Mouse (Mus musculus) CH12.LX (cell line): ENCODE measurements around the gene Babam2. TPM values are rescaled to one million over a fixed set of nuclear protein-coding genes. Genes with fewer than 3 reads are reported as not detected.

ENCODE experiments used
- DNase-seq: peaks from one replicate; pipeline ENCODE4 v3.0.0-alpha.2; 2013; ENCODE audit errors: extremely low read depth
- H3K27ac ChIP-seq: 2 replicates; pipeline ENCODE4 v1.5.1; 2012; ENCODE audit warnings: low read depth, mild to moderate bottlenecking, control low read depth, moderate library complexity; ENCODE audit not compliant: insufficient read depth
- H3K27me3 ChIP-seq: replicated peaks from 2 replicates; pipeline ENCODE3; 2012; ENCODE audit warnings: inconsistent platforms
- H3K36me3 ChIP-seq, 2 experiments: replicated peaks in 1 of 2; 2 replicates each; pipeline versions ENCODE3 to v1.6.1; 2012; ENCODE audit warnings: inconsistent platforms in 1 of 2, low read length in 1 of 2, mild to moderate bottlenecking in 1 of 2, mixed read lengths in 1 of 2, moderate library complexity in 1 of 2; ENCODE audit not compliant: control insufficient read depth in 1 of 2, insufficient read depth in 1 of 2
- H3K4me1 ChIP-seq, 2 experiments: 2 replicates each; pipeline ENCODE4 v1.6.1; 2012; ENCODE audit warnings: inconsistent platforms in 1 of 2, moderate library complexity in 1 of 2; ENCODE audit not compliant: insufficient read depth in 2 of 2, control insufficient read depth in 1 of 2
- H3K4me2 ChIP-seq: 2 replicates; pipeline ENCODE4 v1.6.1; 2012; ENCODE audit warnings: low read depth, mild to moderate bottlenecking, control low read depth; ENCODE audit not compliant: poor library complexity, insufficient read depth, severe bottlenecking
- H3K4me3 ChIP-seq, 3 experiments: fragments of 150-350 bp in 1 of 3; sonication (generic) in 1 of 3; replicated peaks in 1 of 3; 2 replicates each; pipeline versions ENCODE3 to v1.5.1; 2011 to 2012; ENCODE audit warnings: low read depth in 2 of 3, low read length in 2 of 3, mild to moderate bottlenecking in 2 of 3, moderate library complexity in 2 of 3, control low read depth in 1 of 3, improper control_type of control experiment in 1 of 3, inconsistent platforms in 1 of 3, mixed read lengths in 1 of 3; ENCODE audit not compliant: poor library complexity in 1 of 3
- H3K79me2 ChIP-seq: replicated peaks from 2 replicates; pipeline ENCODE4 v1.6.1; 2012; ENCODE audit warnings: mild to moderate bottlenecking, moderate library complexity; ENCODE audit not compliant: control insufficient read depth, poor library complexity, insufficient read depth, severe bottlenecking; ENCODE audit errors: extremely low read depth
- H3K9ac ChIP-seq: 2 replicates; pipeline ENCODE4 v1.6.1; 2012; ENCODE audit warnings: low read depth, mild to moderate bottlenecking, control low read depth, moderate library complexity; ENCODE audit not compliant: insufficient read depth
- H3K9me3 ChIP-seq: replicated peaks from 2 replicates; pipeline ENCODE3; 2012; ENCODE audit warnings: low read length, inconsistent platforms, mixed read lengths
- CHD1 ChIP-seq: IDR thresholded peaks from 2 replicates; pipeline ENCODE4 v1.6.1; 2012; ENCODE audit warnings: low read depth, low read length, improper control_type of control experiment, inconsistent platforms
- CHD2 ChIP-seq: IDR thresholded peaks from 2 replicates; pipeline ENCODE4 v1.6.1; 2011; ENCODE audit warnings: low read length, improper control_type of control experiment
- E2F4 ChIP-seq: IDR thresholded peaks from 2 replicates; pipeline ENCODE4 v1.6.1; 2011; ENCODE audit warnings: low read depth, low read length, improper control_type of control experiment; ENCODE audit not compliant: insufficient replicate concordance
- ELF1 ChIP-seq: IDR thresholded peaks from 2 replicates; pipeline ENCODE4 v1.6.1; 2014; ENCODE audit warnings: low read depth, mild to moderate bottlenecking, inconsistent platforms, low read length, improper control_type of control experiment
- HCFC1 ChIP-seq: IDR thresholded peaks from 2 replicates; pipeline ENCODE4 v1.6.1; 2012; ENCODE audit warnings: low read depth, mild to moderate bottlenecking, inconsistent platforms, low read length, improper control_type of control experiment
- IRF4 ChIP-seq: IDR thresholded peaks from 2 replicates; pipeline ENCODE4 v1.6.1; 2014; ENCODE audit warnings: low read depth, mild to moderate bottlenecking, inconsistent platforms, low read length, improper control_type of control experiment
- KAT2A ChIP-seq: IDR thresholded peaks from 2 replicates; pipeline ENCODE4 v1.6.1; 2012; ENCODE audit warnings: low read length, improper control_type of control experiment, inconsistent platforms; ENCODE audit not compliant: insufficient replicate concordance
- MAX ChIP-seq: IDR thresholded peaks from 2 replicates; pipeline ENCODE4 v1.6.1; 2011; ENCODE audit warnings: low read length, improper control_type of control experiment
- MAZ ChIP-seq: IDR thresholded peaks from 2 replicates; pipeline ENCODE4 v1.6.1; 2012; ENCODE audit warnings: low read depth, mild to moderate bottlenecking, inconsistent platforms, low read length, improper control_type of control experiment, moderate library complexity
- MXI1 ChIP-seq: IDR thresholded peaks from 2 replicates; pipeline ENCODE4 v1.6.1; 2011; ENCODE audit warnings: mild to moderate bottlenecking, low read depth, low read length, improper control_type of control experiment
- MYC ChIP-seq: IDR thresholded peaks from 2 replicates; pipeline ENCODE4 v1.6.1; 2011; ENCODE audit warnings: low read depth, mild to moderate bottlenecking, improper control_type of control experiment, low read length
- NELFE ChIP-seq: IDR thresholded peaks from 2 replicates; pipeline ENCODE4 v1.6.1; 2011; ENCODE audit warnings: low read depth, low read length, improper control_type of control experiment
- NRF1 ChIP-seq: IDR thresholded peaks from 2 replicates; pipeline ENCODE4 v1.6.1; 2014; ENCODE audit warnings: low read depth, mild to moderate bottlenecking, inconsistent platforms, low read length, improper control_type of control experiment, moderate library complexity
- PAX5 ChIP-seq: IDR thresholded peaks from 2 replicates; pipeline ENCODE4 v1.6.1; 2012; ENCODE audit warnings: low read length, inconsistent platforms, mixed read lengths
- POLR2A ChIP-seq: IDR thresholded peaks from 2 replicates; pipeline ENCODE4 v1.6.1; 2011; ENCODE audit warnings: low read depth, mild to moderate bottlenecking, improper control_type of control experiment, low read length
- RAD21 ChIP-seq: IDR thresholded peaks from 2 replicates; pipeline ENCODE4 v1.6.1; 2011; ENCODE audit warnings: low read depth, mild to moderate bottlenecking, low read length, improper control_type of control experiment, moderate library complexity
- SIN3A ChIP-seq: IDR thresholded peaks from 2 replicates; pipeline ENCODE4 v1.6.1; 2012; ENCODE audit warnings: low read length, improper control_type of control experiment, inconsistent platforms
- SMC3 ChIP-seq: IDR thresholded peaks from 2 replicates; pipeline ENCODE4 v1.6.1; 2011; ENCODE audit warnings: low read depth, low read length, improper control_type of control experiment
- TCF12 ChIP-seq: IDR thresholded peaks from 2 replicates; pipeline ENCODE4 v1.6.1; 2014; ENCODE audit warnings: low read depth, mild to moderate bottlenecking, inconsistent platforms, low read length, improper control_type of control experiment
- UBTF ChIP-seq: IDR thresholded peaks from 2 replicates; pipeline ENCODE4 v1.6.1; 2012; ENCODE audit warnings: low read depth, mild to moderate bottlenecking, inconsistent platforms, low read length, improper control_type of control experiment, moderate library complexity
- ZMIZ1 ChIP-seq: IDR thresholded peaks from 2 replicates; pipeline ENCODE4 v1.6.1; 2012; ENCODE audit warnings: low read depth, mild to moderate bottlenecking, inconsistent platforms, low read length, improper control_type of control experiment
- ZNF384 ChIP-seq: IDR thresholded peaks from 2 replicates; pipeline ENCODE4 v1.6.1; 2012; ENCODE audit warnings: low read depth, low read length, improper control_type of control experiment, inconsistent platforms
- dilution Hi-C: fragments of 300-500 bp; cut with MboI; formaldehyde crosslinking; loops from 2 replicates; pipeline ENCODE4 v1.14.3; 2020; ENCODE audit warnings: low sequenced_read_pairs; ENCODE audit not compliant: extremely low pct_unique_long_range_greater_than_20kb, extremely low pct_ligation_motif_present
- in situ Hi-C: fragments of 300-500 bp; cut with MboI; formaldehyde crosslinking; loops from 3 replicates; pipeline ENCODE4 v1.14.3; 2019; ENCODE audit warnings: low sequenced_read_pairs, low pct_ligation_motif_present, low pct_unique_long_range_greater_than_20kb, mixed read lengths
- polyA plus RNA-seq: library from polyadenylated mRNA; unstranded; fragments of >175 nt; gene quantifications from 2 replicates; pipeline ENCODE4 v1.2.1, GENCODE M21; 2012; ENCODE audit warnings: low read depth; ENCODE audit not compliant: insufficient read length
- total RNA-seq, 2 experiments: library from RNA; depleted of rRNA; stranded (reverse); fragments of 300-350 nt in 1 of 2; fragments of >200 nt in 1 of 2; gene quantifications; 2 replicates each; pipeline ENCODE4 v1.2.3; 2012 to 2014

Gene Babam2
- 30.0 and 39.8 TPM in 2 replicates for total RNA-seq (2012; rRNA removed)
- total RNA-seq (2014; rRNA removed): 29.4 and 38.2 TPM in 2 replicates
- 71.5 and 78.0 TPM in 2 replicates for polyA plus RNA-seq

DNA sequence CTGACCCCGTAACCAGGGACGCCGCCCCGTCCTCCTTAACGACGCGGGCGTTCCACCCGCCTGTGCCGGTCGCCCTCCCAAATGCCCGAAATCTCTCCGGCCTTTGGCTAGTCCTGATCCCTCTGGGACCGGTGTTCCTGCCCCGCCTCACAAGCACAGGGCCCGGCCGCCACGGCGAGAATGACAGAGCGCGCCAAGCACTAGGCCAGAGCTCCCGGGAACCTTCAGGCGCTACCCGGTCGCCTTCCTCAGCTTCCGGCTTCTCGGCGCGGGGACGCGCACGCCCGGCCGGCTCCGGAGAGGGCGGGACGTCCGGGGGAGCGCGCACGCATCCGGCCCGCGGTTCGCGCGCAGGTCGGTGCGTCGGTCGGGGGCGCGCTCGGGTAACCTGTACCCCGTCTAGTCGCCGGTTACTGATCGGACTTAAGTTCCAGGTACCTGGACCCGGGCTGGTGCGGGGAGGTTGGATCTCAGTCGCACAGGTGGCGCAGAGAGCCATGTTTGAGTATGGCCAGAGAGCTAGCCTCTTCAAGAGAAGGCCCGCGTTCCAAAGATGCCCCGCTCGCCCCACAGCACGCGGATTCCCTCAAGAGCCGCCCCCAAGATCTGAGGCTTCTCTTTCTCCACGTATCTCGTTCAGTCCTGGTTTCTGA, at the start of gene Babam2:
Babam2 (plus strand) TSS at position 41 of the 653 bp plus-strand sequence.
- no peaks in the 10 kb centered on the region for H3K9me3 ChIP-seq
- in situ Hi-C loops: loop anchor here (10.0 kb wide), 1 partner anchor 437 kb away; the partner anchor contains the start of gene Fosl2
- H3K9ac ChIP-seq: peak within 1 kb of the TSS; percentile 72
- no peaks in the 10 kb centered on the region for H3K79me2 ChIP-seq
- peak within 1 kb of the TSS; percentile 53 for H3K27ac ChIP-seq
- H3K4me3 ChIP-seq: peak within 1 kb of the TSS; percentile 61 to 82 (median 73)
- DNase-seq: peak; percentile 77
- no peaks in the 10 kb centered on the region for H3K27me3 ChIP-seq
- TF ChIP-seq NRF1: peak; percentile 70
- TF ChIP-seq ZMIZ1: 0 out of 2 replicates have a peak, but pooled peaks have one; percentile 27
- TF ChIP-seq POLR2A: peak; percentile 83
- TF ChIP-seq CHD2: peak; percentile 11; the same call in 1 of the 2 replicates
- TF ChIP-seq HCFC1: peak; percentile 77
- TF ChIP-seq SIN3A: peak; percentile 94
- TF ChIP-seq ELF1: peak; percentile 93
- no peak for TF ChIP-seq CHD1
- TF ChIP-seq NELFE: peak; percentile 61; the same call in 1 of the 2 replicates
- no peak for TF ChIP-seq E2F4
- peak; percentile 66 for TF ChIP-seq MAZ
- no peak; the same call in 1 of the 2 replicates for TF ChIP-seq RAD21
- peak; percentile 98 for TF ChIP-seq MAX
- no peak for TF ChIP-seq IRF4
- TF ChIP-seq MYC: no peak
- TF ChIP-seq PAX5: no peak
- peak; percentile 66; the same call in 1 of the 2 replicates for TF ChIP-seq TCF12
- peak; percentile 81 for TF ChIP-seq MXI1
- no peak for TF ChIP-seq UBTF
- peak; percentile 3; the same call in 1 of the 2 replicates for TF ChIP-seq SMC3
- 0 out of 2 replicates have a peak, but pooled peaks have one; percentile 69 for TF ChIP-seq KAT2A
- TF ChIP-seq ZNF384: no peak
- peaks cover 0 to 30% of the 10 kb centered on the region in 2 experiments; a peak in 3 of 4 replicates for H3K4me1 ChIP-seq
- dilution Hi-C loops: no loop called here
- peaks cover 4 to 14% of the 10 kb centered on the region in 2 experiments for H3K36me3 ChIP-seq
- peak within 1 kb of the TSS; percentile 53 for H3K4me2 ChIP-seq
